8 mouse cellular contexts compared by ENCODE assay signal in genomic region chr4:84523651-84524221, GRCm38 (mm10).
A peak's percentile ranks its signal among the peaks of the same experiment; 100 is the strongest.
DNase-seq lines count a peak whose midpoint lies in the region; ATAC-seq lines count a peak whose summit lies in the region.

No protein-coding gene starts in this region.

- H3K27me3 ChIP-seq in forebrain, embryonic 14.5 days (replicated peaks; ENCODE audit: control insufficient read depth, insufficient read depth, low read length): no peaks in the 10 kb centered on the region
- no peaks in the 10 kb centered on the region for H3K27me3 ChIP-seq in intestine, embryonic 16.5 days (replicated peaks; ENCODE audit: control insufficient read depth, insufficient read depth, low read length)
- no peaks in the 10 kb centered on the region for H3K27me3 ChIP-seq in stomach, embryonic 15.5 days (replicated peaks)

- H3K36me3 ChIP-seq in forebrain, embryonic 14.5 days (ENCODE audit: control insufficient read depth, insufficient read depth, low read length): no peaks in the 10 kb centered on the region
- no peaks in the 10 kb centered on the region for H3K36me3 ChIP-seq in intestine, embryonic 16.5 days (ENCODE audit: control insufficient read depth, insufficient read depth, low read length)
- no peaks in the 10 kb centered on the region for H3K36me3 ChIP-seq in stomach, embryonic 15.5 days

- no peak overlapping the region for H3K9ac ChIP-seq in forebrain, embryonic 14.5 days (ENCODE audit: low read length)
- no peak overlapping the region for H3K9ac ChIP-seq in intestine, embryonic 16.5 days (ENCODE audit: low read depth, low read length)
- H3K9ac ChIP-seq in stomach, embryonic 15.5 days: no peak overlapping the region

- peak; percentile 41 for DNase-seq in embryo, embryonic 10 days (ENCODE audit: low spot score)
- DNase-seq in embryo, embryonic 11 days: no peak
- DNase-seq in ES-CJ7 (ENCODE audit: low read depth, low spot score): peak; percentile 41
- peak; percentile 71 for DNase-seq in forebrain, embryonic 14.5 days (ENCODE audit: low spot score)
- no peak for DNase-seq in layer of hippocampus, postnatal 36 days
- no peak for DNase-seq in thymus, postnatal 10 days (ENCODE audit: low spot score in 2 of 2)

- no peak overlapping the region for H3K4me3 ChIP-seq in forebrain, embryonic 14.5 days (ENCODE audit: low read depth, low read length)
- H3K4me3 ChIP-seq in intestine, embryonic 16.5 days (ENCODE audit: low read length): no peak overlapping the region
- H3K4me3 ChIP-seq in stomach, embryonic 15.5 days (replicated peaks): no peak overlapping the region

- ATAC-seq in forebrain, embryonic 14.5 days: peak; percentile 68
- ATAC-seq in intestine, embryonic 16.5 days: peak; percentile 48; the same call in 1 of the 2 replicates
- ATAC-seq in stomach, embryonic 15.5 days (ENCODE audit: insufficient read depth, low FRiP score, low read depth): peak; percentile 22; the same call in 1 of the 2 replicates

- H3K4me1 ChIP-seq in forebrain, embryonic 14.5 days (ENCODE audit: control insufficient read depth, insufficient read depth, low read length): peaks cover 24% of the 10 kb centered on the region
- peaks cover 16% of the 10 kb centered on the region for H3K4me1 ChIP-seq in intestine, embryonic 16.5 days (ENCODE audit: control insufficient read depth, insufficient read depth, low read length)
- peaks cover 13% of the 10 kb centered on the region; the same call in 1 of the 2 replicates for H3K4me1 ChIP-seq in stomach, embryonic 15.5 days

- no peaks in the 10 kb centered on the region for H3K9me3 ChIP-seq in forebrain, embryonic 14.5 days (replicated peaks; ENCODE audit: control insufficient read depth, low read length)
- H3K9me3 ChIP-seq in intestine, embryonic 16.5 days (ENCODE audit: control insufficient read depth, low read length): no peaks in the 10 kb centered on the region
- no peaks in the 10 kb centered on the region for H3K9me3 ChIP-seq in stomach, embryonic 15.5 days

- H3K27ac ChIP-seq in forebrain, embryonic 14.5 days (ENCODE audit: low read depth, low read length): no peak overlapping the region
- peak overlapping the region; percentile 62 for H3K27ac ChIP-seq in intestine, embryonic 16.5 days (ENCODE audit: low read length)
- peak overlapping the region; percentile 80 for H3K27ac ChIP-seq in stomach, embryonic 15.5 days

- H3K4me2 ChIP-seq in forebrain, embryonic 14.5 days (ENCODE audit: low read length): no peak overlapping the region
- no peak overlapping the region for H3K4me2 ChIP-seq in intestine, embryonic 16.5 days (ENCODE audit: low read depth, low read length)
- H3K4me2 ChIP-seq in stomach, embryonic 15.5 days: no peak overlapping the region

- WGBS in forebrain, embryonic 14.5 days: 17% methylated on average over 4 of the region's 4 CpGs
- WGBS in intestine, embryonic 16.5 days: 20% methylated on average over 4 of the region's 4 CpGs
- WGBS in stomach, embryonic 15.5 days: 30% methylated on average over 4 of the region's 4 CpGs

Comparison
In these comparisons a context has a peak if more than half of its experiments do, and no peak if none do; other contexts are left out.
1. DNase-seq: peak in embryo, embryonic 10 days (single experiment), ES-CJ7 (single experiment) and forebrain, embryonic 14.5 days (single experiment); none in embryo, embryonic 11 days (single experiment), layer of hippocampus, postnatal 36 days (0 of 2) and thymus, postnatal 10 days (0 of 2).
2. Peak in every context shown above with its lines, with median percentiles within 50 percentile points of each other: ATAC-seq.